Mouse (Mus musculus): ENCODE results near the gene Wdr18.

Wdr18 gene

GRCm38 (mm10) chr10:79968181-79968580 lies 8.2 kb downstream of the Wdr18 start:
- in situ Hi-C loops (cut with MboI; ENCODE audit: low pct_unique_long_range_greater_than_20kb in 1 of 2, low sequenced_read_pairs in 2 of 2, unreplicated experiment in 1 of 2), result no loop called here

GRCm38 (mm10) chr10:79969124-79969568 lies 9.2 kb downstream of the Wdr18 start:
- in situ Hi-C loops (cut with MboI; ENCODE audit: low pct_unique_long_range_greater_than_20kb in 1 of 2, low sequenced_read_pairs in 2 of 2, unreplicated experiment in 1 of 2), result no loop called here

DNA sequence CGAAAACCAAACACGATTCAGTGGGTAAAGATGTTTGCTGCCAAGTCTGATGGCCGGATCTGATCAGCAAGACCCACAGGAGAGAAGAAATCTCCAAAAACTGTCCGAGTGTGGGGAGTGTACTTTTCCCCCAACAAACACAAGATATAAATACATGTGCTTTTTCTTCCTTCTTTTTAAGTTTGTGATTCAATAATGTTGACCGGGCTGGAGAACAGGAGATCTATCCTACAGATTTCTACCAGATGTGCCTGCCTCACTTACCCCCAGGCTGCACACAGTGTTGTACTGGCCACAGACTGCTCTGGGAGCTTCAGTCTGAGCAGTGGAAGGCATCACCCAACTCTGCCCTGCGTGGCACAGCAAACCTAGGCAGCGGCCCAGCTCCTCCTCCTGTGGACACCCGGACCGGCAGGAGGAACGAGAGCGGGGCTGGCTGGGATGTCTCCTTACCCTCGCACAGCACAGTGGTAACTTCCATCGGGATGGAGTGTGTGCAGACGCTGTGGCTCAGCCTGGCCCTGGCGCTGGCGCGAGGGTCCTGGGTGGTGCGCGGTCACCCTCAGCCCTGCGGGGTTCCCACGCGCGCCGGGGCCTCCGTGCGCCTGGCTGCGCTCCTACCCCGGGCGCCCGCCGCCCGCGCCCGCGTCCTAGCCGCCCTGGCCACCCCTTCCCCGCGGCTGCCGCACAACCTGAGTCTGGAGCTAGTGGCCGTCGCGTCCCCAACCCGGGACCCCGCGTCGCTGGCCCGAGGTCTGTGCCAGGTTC lies 10.6 kb downstream of the Wdr18 start, which contains the start of gene Grin3b:
Gene Grin3b (plus strand): TSS at position 301 of the 768 bp plus-strand sequence.
- in situ Hi-C loops (cut with MboI; ENCODE audit: low pct_unique_long_range_greater_than_20kb in 1 of 2, low sequenced_read_pairs in 2 of 2, unreplicated experiment in 1 of 2), result no loop called here

- in situ Hi-C loops (cut with MboI; ENCODE audit: low pct_unique_long_range_greater_than_20kb in 1 of 2, low sequenced_read_pairs in 2 of 2, unreplicated experiment in 1 of 2), result no loop called here
These were observed 11.2 kb downstream of the Wdr18 start for GRCm38 (mm10) chr10:79971183-79971497.

GRCm38 (mm10) chr10:79972831-79973230 lies 12.9 kb downstream of the Wdr18 start:
- in situ Hi-C loops (cut with MboI; ENCODE audit: low pct_unique_long_range_greater_than_20kb in 1 of 2, low sequenced_read_pairs in 2 of 2, unreplicated experiment in 1 of 2), result no loop called here

DNA sequence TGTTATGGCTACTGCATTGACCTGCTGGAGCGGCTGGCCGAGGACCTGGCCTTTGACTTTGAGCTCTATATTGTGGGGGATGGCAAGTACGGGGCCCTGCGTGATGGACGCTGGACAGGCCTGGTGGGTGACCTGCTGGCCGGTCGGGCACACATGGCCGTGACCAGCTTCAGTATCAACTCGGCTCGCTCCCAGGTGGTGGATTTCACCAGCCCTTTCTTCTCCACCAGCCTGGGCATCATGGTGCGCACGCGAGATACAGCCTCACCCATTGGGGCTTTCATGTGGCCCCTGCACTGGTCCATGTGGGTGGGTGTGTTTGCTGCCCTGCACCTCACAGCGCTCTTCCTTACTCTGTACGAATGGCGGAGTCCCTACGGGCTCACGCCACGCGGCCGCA lies 14.1 kb downstream of the Wdr18 start:
- in situ Hi-C loops (cut with MboI; ENCODE audit: low pct_unique_long_range_greater_than_20kb in 1 of 2, low sequenced_read_pairs in 2 of 2, unreplicated experiment in 1 of 2), result no loop called here

- in situ Hi-C loops (cut with MboI; ENCODE audit: low pct_unique_long_range_greater_than_20kb in 1 of 2, low sequenced_read_pairs in 2 of 2, unreplicated experiment in 1 of 2), result no loop called here
These were observed 14.7 kb downstream of the Wdr18 start for GRCm38 (mm10) chr10:79974668-79975067.

DNA sequence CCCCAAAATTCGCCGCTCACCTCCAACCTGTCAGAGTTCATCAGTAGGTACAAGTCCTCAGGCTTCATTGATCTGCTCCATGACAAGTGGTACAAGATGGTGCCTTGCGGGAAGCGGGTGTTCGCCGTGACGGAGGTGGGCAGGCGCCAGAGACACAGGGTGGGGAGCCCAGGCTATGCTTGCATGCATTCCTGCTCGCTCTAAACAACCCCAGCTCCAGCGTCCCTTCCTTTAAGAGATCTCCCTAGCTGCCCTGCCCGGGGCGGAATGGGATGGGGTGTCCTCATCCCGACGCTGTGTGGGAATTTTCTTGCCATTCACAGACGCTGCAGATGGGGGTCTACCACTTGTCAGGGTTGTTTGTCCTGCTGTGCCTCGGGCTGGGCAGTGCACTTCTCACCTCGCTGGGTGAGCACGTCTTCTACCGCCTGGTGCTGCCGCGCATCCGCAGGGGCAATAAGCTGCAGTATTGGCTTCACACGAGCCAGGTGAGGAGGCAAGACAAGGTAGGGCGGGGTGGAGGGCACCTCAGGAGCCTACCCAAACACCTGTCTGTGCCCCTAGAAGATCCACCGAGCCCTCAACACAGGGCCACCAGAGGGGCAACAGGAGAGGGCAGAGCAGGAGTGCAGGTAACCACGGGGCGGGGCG lies 16.2 kb downstream of the Wdr18 start:
- in situ Hi-C loops (cut with MboI; ENCODE audit: low pct_unique_long_range_greater_than_20kb in 1 of 2, low sequenced_read_pairs in 2 of 2, unreplicated experiment in 1 of 2), result no loop called here

DNA sequence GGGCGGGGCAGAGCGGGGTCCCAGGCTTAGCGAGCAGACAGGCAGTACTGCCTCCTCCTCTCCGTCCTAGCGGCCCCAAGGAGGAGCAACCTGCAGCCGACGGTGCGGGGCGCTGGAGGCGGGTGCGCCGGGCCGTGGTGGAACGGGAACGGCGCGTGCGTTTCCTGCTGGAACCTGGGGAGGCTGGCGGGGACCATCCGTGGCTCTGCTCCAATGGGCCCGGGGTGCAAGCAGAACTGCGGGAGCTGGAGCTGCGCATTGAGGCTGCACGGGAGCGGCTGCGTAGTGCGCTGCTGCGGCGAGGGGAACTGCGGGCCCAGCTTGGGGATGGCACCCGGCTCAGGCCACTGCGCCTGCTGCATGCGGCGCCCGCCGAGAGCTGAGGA lies 16.8 kb downstream of the Wdr18 start:
- in situ Hi-C loops (cut with MboI; ENCODE audit: low pct_unique_long_range_greater_than_20kb in 1 of 2, low sequenced_read_pairs in 2 of 2, unreplicated experiment in 1 of 2), result no loop called here

DNA sequence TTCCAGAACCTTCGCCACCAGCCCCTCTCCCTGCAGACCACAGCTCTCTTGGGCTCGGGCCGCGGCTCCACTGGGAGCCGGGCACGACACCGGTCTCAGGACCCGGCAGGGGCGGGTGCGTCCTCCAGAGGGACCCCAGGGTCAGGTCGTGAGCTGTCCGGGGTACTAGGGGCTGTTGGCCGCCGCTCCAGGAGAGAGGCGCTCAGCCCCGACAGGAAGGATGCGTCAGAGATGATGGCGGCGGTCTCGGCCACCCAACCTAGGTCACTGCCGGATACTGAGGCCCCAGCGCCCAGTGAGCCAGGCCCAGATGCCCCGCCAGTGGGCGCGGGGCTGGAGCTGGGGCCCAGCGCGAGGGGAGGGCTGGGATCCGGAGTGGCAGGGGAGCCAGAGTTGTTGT lies 17.4 kb downstream of the Wdr18 start:
- in situ Hi-C loops (cut with MboI; ENCODE audit: low pct_unique_long_range_greater_than_20kb in 1 of 2, low sequenced_read_pairs in 2 of 2, unreplicated experiment in 1 of 2), result no loop called here

GRCm38 (mm10) chr10:79978061-79978460 lies 18.1 kb downstream of the Wdr18 start:
- in situ Hi-C loops (cut with MboI; ENCODE audit: low pct_unique_long_range_greater_than_20kb in 1 of 2, low sequenced_read_pairs in 2 of 2, unreplicated experiment in 1 of 2), result no loop called here

DNA sequence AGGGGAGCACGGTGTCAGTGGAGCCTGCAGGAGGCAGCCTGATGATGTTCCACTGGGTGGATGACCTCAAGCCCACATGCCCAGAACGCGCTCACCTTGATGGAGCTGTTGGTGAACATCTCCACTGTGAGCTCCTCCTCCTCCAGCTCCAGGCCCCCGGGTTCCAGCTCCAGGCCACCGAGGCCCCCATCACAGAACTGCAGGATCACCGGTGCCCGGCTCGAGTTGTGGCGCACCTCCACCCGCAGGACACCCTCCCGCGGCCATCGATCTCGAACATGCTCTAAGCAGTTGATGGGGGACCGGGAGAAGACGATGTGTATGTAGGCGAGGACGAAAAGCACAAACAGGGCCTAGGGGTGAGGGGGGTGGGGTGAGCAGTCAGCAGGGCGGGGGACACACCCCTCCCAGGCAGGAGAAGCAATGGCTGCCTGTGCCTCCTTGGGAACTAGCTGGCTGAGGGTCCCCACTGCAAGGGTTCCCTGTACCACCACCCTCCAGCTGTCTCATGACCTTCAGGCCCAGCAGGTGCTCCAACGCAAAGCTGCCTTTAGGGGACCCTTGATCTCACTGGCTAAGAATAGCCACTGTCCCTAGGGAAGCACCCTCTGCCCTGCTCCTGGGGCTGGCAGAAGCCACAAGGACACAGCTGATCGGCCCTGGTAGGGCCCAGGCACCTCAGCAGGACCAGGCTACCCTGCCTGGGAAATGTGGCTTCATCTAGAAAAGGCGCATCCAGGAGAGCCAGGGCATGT lies 19.6 kb downstream of the Wdr18 start:
- in situ Hi-C loops (cut with MboI; ENCODE audit: low pct_unique_long_range_greater_than_20kb in 1 of 2, low sequenced_read_pairs in 2 of 2, unreplicated experiment in 1 of 2), result no loop called here

DNA sequence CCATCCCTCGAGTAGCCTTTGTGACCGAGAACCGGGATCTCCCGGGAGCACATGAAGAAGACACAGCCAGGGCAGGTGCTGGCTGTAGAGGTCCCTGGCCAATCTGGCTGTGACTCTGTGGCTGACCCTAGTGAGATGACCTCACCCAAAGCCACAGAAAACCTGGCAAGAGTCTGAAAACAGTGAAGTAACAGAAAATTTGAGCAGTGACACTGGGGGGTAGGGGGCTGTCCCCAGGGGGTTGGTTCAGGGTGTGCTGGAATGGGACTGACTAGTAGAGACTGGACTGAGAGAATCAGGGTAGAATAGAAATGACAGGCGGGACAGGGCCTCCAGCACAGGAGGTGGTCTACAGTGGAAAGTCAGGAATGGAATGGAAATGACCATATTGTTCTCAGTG lies 23.3 kb downstream of the Wdr18 start:
- in situ Hi-C loops (cut with MboI; ENCODE audit: low pct_unique_long_range_greater_than_20kb in 1 of 2, low sequenced_read_pairs in 2 of 2, unreplicated experiment in 1 of 2), result no loop called here

GRCm38 (mm10) chr10:79983670-79984069 lies 23.7 kb downstream of the Wdr18 start:
- in situ Hi-C loops (cut with MboI; ENCODE audit: low pct_unique_long_range_greater_than_20kb in 1 of 2, low sequenced_read_pairs in 2 of 2, unreplicated experiment in 1 of 2), result no loop called here

DNA sequence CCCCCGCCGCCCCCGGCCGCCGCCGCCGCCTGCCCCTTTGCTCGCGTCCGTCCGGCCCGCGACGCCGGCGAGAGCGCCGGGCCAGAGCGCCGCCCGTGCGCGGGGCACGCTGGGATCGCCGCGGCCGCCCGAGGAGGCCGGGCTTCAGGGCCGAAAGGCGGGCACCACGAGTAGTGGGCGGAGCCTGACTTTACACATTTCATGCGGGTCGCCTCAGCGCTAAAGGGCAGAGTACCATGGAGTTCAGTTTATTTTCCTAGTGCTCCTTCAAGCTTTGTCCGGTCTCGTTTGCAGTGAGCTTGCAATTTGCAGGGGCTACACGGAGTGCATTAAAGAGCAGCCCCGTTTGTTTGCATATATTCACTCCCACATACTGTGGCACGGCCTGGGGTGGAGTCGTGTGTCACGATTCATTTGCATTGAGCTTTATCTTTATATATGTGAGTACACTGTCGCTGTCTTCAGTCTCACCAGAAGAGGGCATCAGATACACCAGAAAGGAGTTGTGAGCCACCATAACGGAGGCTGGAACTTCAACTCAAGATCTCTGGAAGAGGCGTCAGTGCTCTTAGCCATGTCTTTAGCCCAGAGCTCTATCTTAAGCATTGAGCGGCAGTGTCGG lies 24.4 kb downstream of the Wdr18 start, which contains the start of gene Tmem259:
Gene Tmem259 (minus strand): TSS at position 136 of the 622 bp plus-strand sequence.
- in situ Hi-C loops (cut with MboI; ENCODE audit: low pct_unique_long_range_greater_than_20kb in 1 of 2, low sequenced_read_pairs in 2 of 2, unreplicated experiment in 1 of 2), result no loop called here

DNA sequence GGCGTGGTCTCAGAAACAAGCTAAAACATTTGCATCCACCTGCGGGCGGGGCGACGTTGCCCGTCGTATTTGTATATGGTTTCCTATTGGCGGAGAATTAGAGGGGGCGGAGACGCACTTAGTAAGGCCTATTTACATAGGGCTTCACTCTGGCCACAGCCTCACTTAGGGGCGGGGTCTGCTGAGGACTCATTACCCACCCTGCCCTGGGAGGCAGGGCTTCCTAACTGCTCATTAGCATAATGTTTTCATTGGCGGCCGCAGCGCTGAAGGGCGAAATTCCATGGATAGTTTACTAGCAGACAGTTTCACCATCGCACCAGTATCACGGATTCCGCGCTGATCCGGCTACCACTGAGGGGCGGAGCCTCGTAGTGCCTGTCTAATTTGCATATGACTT lies 24.9 kb downstream of the Wdr18 start:
- in situ Hi-C loops (cut with MboI; ENCODE audit: low pct_unique_long_range_greater_than_20kb in 1 of 2, low sequenced_read_pairs in 2 of 2, unreplicated experiment in 1 of 2), result loop anchor here in 1 of 2 experiments (5.0 kb wide), 1 partner anchor 127 kb away; no protein-coding TSS in a partner anchor

GRCm38 (mm10) chr10:79985334-79986231 lies 25.6 kb downstream of the Wdr18 start:
- in situ Hi-C loops (cut with MboI; ENCODE audit: low pct_unique_long_range_greater_than_20kb in 1 of 2, low sequenced_read_pairs in 2 of 2, unreplicated experiment in 1 of 2), result loop anchor here in 1 of 2 experiments (5.0 kb wide), 1 partner anchor 127 kb away; no protein-coding TSS in a partner anchor
